Mouse (Mus musculus): ENCODE data around the gene Smim27.
"Not testable (repeated sequence)": the region's sequence is repeated elsewhere in the genome, so short reads cannot be mapped to it uniquely, and the experiment has no call there.

Smim27 gene

GRCm38 (mm10) chr4:40254385-40255103 lies 14.8 kb upstream of the Smim27 start:
- CTCF ChIA-PET: no interaction called here

GRCm38 (mm10) chr4:40264321-40264720 lies 5.1 kb upstream of the Smim27 start:
- CTCF ChIA-PET: no interaction called here

GRCm38 (mm10) chr4:40267681-40268080 lies 1.7 kb upstream of the Smim27 start:
- CTCF ChIA-PET: no interaction called here

GRCm38 (mm10) chr4:40268204-40268813 lies 1.1 kb upstream of the Smim27 start:
- CTCF ChIA-PET: interaction anchor here (0.6 to 1.1 kb wide), 2 partner anchors 20 to 438 kb away, joined by 3 to 5 read pairs; no protein-coding TSS in a partner anchor

- CTCF ChIA-PET: interaction anchor here (1.0 to 1.1 kb wide), 2 partner anchors 20 to 31 kb away, joined by 3 to 5 read pairs; no protein-coding TSS in a partner anchor
Observed at GRCm38 (mm10) chr4:40268835-40269234, 544 bp upstream of the Smim27 start.

GRCm38 (mm10) chr4:40278880-40279275 lies 9.5 kb downstream of the Smim27 start:
- CTCF ChIA-PET: interaction anchor here (1.0 kb wide), 1 partner anchor 9 kb away, joined by 10 read pairs; no protein-coding TSS in a partner anchor

- CTCF ChIA-PET: interaction anchor here (1.0 kb wide), 1 partner anchor 9 kb away, joined by 10 read pairs; no protein-coding TSS in a partner anchor
Observed at GRCm38 (mm10) chr4:40279276-40279900, 10.0 kb downstream of the Smim27 start, which contains the start of gene Ndufb6. Gene Ndufb6, minus strand, starts transcription at chr4:40279421.

GRCm38 (mm10) chr4:40285582-40285981 lies 16.2 kb downstream of the Smim27 start:
- CTCF ChIA-PET: interaction anchor here (0.7 to 2.5 kb wide), 4 partner anchors 71 to 152 kb away, joined by 3 to 22 read pairs (median 8); no protein-coding TSS in a partner anchor

- CTCF ChIA-PET: interaction anchor here (1.1 to 2.5 kb wide), 2 partner anchors 14 to 153 kb away, joined by 4 to 22 read pairs; no protein-coding TSS in a partner anchor
Observed at GRCm38 (mm10) chr4:40287415-40287814, 18.0 kb downstream of the Smim27 start.

GRCm38 (mm10) chr4:40289046-40289445 lies 19.7 kb downstream of the Smim27 start:
- CTCF ChIA-PET: interaction anchor here (0.6 to 0.9 kb wide), 3 partner anchors 12 to 77 kb away, joined by 3 to 5 read pairs (median 5); no protein-coding TSS in a partner anchor

GRCm38 (mm10) chr4:40291511-40291910 lies 22.1 kb downstream of the Smim27 start:
- CTCF ChIA-PET: not testable (repeated sequence)

GRCm38 (mm10) chr4:40299169-40299568 lies 29.8 kb downstream of the Smim27 start:
- CTCF ChIA-PET: no interaction called here

GRCm38 (mm10) chr4:40301076-40301789 lies 31.9 kb downstream of the Smim27 start:
- CTCF ChIA-PET: interaction anchor here (0.6 to 1.1 kb wide), 3 partner anchors 12 to 370 kb away, joined by 4 to 7 read pairs (median 5); no protein-coding TSS in a partner anchor

GRCm38 (mm10) chr4:40302445-40303125 lies 33.2 kb downstream of the Smim27 start:
- CTCF ChIA-PET: interaction anchor here (0.6 to 1.0 kb wide), 3 partner anchors 8 to 784 kb away, joined by 4 to 9 read pairs (median 8); no protein-coding TSS in a partner anchor

- CTCF ChIA-PET: no interaction called here
Observed at GRCm38 (mm10) chr4:40309682-40310081, 40.3 kb downstream of the Smim27 start.

- CTCF ChIA-PET: interaction anchor here (0.9 kb wide), 1 partner anchor 9 kb away, joined by 9 read pairs; no protein-coding TSS in a partner anchor
Observed at GRCm38 (mm10) chr4:40310796-40311383, 41.5 kb downstream of the Smim27 start.

GRCm38 (mm10) chr4:40312213-40312612 lies 42.8 kb downstream of the Smim27 start:
- CTCF ChIA-PET: no interaction called here

GRCm38 (mm10) chr4:40313026-40313425 lies 43.6 kb downstream of the Smim27 start:
- CTCF ChIA-PET: no interaction called here

- CTCF ChIA-PET: interaction anchor here (0.6 kb wide), 1 partner anchor 62 kb away, joined by 6 read pairs; no protein-coding TSS in a partner anchor
Observed at GRCm38 (mm10) chr4:40317404-40317803, 48.0 kb downstream of the Smim27 start.

All from spleen, embryonic (tissue).